23 mouse cellular contexts compared by ENCODE assay signal in the genomic region with DNA sequence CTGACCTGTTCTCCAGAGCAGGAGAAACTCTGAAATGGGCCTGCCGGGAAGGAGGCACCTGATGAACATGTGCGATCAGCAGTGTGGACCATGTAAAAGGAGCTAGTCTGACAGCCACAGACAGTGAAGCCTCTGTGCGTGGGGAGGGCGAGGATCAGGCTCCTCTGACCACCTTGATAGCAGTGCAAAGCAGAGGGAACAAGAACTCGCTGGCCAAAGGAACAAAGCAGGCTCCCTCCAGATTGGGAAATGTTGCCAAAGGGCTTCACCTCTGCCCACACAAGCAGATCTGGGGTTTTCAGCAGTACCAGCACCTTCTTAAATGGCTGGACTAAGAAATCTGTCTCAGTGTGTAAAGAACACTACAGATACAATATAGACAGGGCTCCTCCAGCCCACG.
DNase-seq lines count a peak whose midpoint lies in the region; ATAC-seq and TF ChIP-seq lines count a peak whose summit lies in the region.
"Had no signal": no experiment of that assay in that cellular context is flagged by ENCODE, and none has a peak within 500 bp of the region (broad histone marks: within the 10 kb centered on the region; RNA-seq: fewer than 3 reads in every experiment).

No protein-coding gene starts in this region.

- H3K4me3 ChIP-seq in intestine, embryonic 14.5 days (ENCODE audit: low read depth, low read length) = no peak overlapping the region
- no peak overlapping the region for H3K4me3 ChIP-seq in intestine, postnatal 0 days (ENCODE audit: low read depth, low read length)
- H3K4me3 ChIP-seq in stomach, postnatal 0 days (ENCODE audit: low read depth, low read length) = no peak overlapping the region
- H3K4me3 ChIP-seq: embryonic facial prominence, embryonic 12.5 days; embryonic facial prominence, embryonic 15.5 days; forebrain, embryonic 12.5 days; forebrain, embryonic 15.5 days; hindbrain, embryonic 13.5 days had no signal

- no peak overlapping the region for H3K27ac ChIP-seq in intestine, embryonic 14.5 days (ENCODE audit: low read depth)
- no peak overlapping the region for H3K27ac ChIP-seq in intestine, postnatal 0 days (ENCODE audit: low read depth, low read length)
- H3K27ac ChIP-seq in stomach, postnatal 0 days (replicated peaks) = no peak overlapping the region
- H3K27ac ChIP-seq: embryonic facial prominence, embryonic 12.5 days; embryonic facial prominence, embryonic 15.5 days; forebrain, embryonic 12.5 days; forebrain, embryonic 15.5 days; hindbrain, embryonic 13.5 days had no signal

- no peaks in the 10 kb centered on the region for H3K4me1 ChIP-seq in intestine, embryonic 14.5 days (replicated peaks; ENCODE audit: control insufficient read depth, insufficient read depth, low read length)
- H3K4me1 ChIP-seq in intestine, postnatal 0 days (replicated peaks; ENCODE audit: control insufficient read depth, insufficient read depth, low read length) = no peaks in the 10 kb centered on the region
- no peaks in the 10 kb centered on the region for H3K4me1 ChIP-seq in stomach, postnatal 0 days (replicated peaks; ENCODE audit: control insufficient read depth, insufficient read depth)
- H3K4me1 ChIP-seq: forebrain, embryonic 12.5 days; hindbrain, embryonic 13.5 days had no signal

- no peak for ATAC-seq in intestine, embryonic 14.5 days (replicated peaks; ENCODE audit: low FRiP score, low TSS enrichment, low read depth)
- no peak for ATAC-seq in intestine, postnatal 0 days
- no peak for ATAC-seq in stomach, postnatal 0 days (ENCODE audit: low FRiP score, low TSS enrichment)
- ATAC-seq: activated CD4-positive, CD25-positive, alpha-beta regulatory T cell, adult 4 months; forebrain, embryonic 15.5 days; hindbrain, embryonic 16.5 days; inflammation-experienced regulatory T-cells, adult 6 months had no signal

- H3K9ac ChIP-seq in intestine, embryonic 14.5 days (ENCODE audit: low read length) = no peak overlapping the region
- H3K9ac ChIP-seq in intestine, postnatal 0 days (ENCODE audit: low read depth, low read length) = no peak overlapping the region
- no peak overlapping the region for H3K9ac ChIP-seq in stomach, postnatal 0 days (ENCODE audit: low read length)
- H3K9ac ChIP-seq: embryonic facial prominence, embryonic 12.5 days; embryonic facial prominence, embryonic 15.5 days; forebrain, embryonic 12.5 days; forebrain, embryonic 15.5 days; hindbrain, embryonic 13.5 days had no signal

- no peaks in the 10 kb centered on the region for H3K27me3 ChIP-seq in intestine, embryonic 14.5 days (replicated peaks; ENCODE audit: control insufficient read depth, insufficient read depth, low read length)
- H3K27me3 ChIP-seq in intestine, postnatal 0 days (replicated peaks; ENCODE audit: control insufficient read depth, insufficient read depth, low read length) = no peaks in the 10 kb centered on the region
- H3K27me3 ChIP-seq in stomach, postnatal 0 days (ENCODE audit: control insufficient read depth, insufficient read depth, low read length) = no peaks in the 10 kb centered on the region
- H3K27me3 ChIP-seq: embryonic facial prominence, embryonic 12.5 days; embryonic facial prominence, embryonic 15.5 days; forebrain, embryonic 12.5 days; forebrain, embryonic 15.5 days; hindbrain, embryonic 13.5 days had no signal

- peaks cover 94% of the 10 kb centered on the region for H3K36me3 ChIP-seq in intestine, embryonic 14.5 days (ENCODE audit: control insufficient read depth, insufficient read depth, low read length)
- H3K36me3 ChIP-seq in intestine, postnatal 0 days (ENCODE audit: control insufficient read depth, insufficient read depth) = peaks cover 87% of the 10 kb centered on the region
- H3K36me3 ChIP-seq in stomach, postnatal 0 days (ENCODE audit: control insufficient read depth, insufficient read depth, low read length) = peaks cover 31% of the 10 kb centered on the region
- H3K36me3 ChIP-seq: forebrain, embryonic 15.5 days had no signal

- no peak overlapping the region for H3K4me2 ChIP-seq in intestine, embryonic 14.5 days (ENCODE audit: low read length)
- no peak overlapping the region for H3K4me2 ChIP-seq in intestine, postnatal 0 days (replicated peaks; ENCODE audit: low read depth)
- H3K4me2 ChIP-seq in stomach, postnatal 0 days (replicated peaks; ENCODE audit: low read depth) = no peak overlapping the region
- H3K4me2 ChIP-seq: embryonic facial prominence, embryonic 12.5 days; embryonic facial prominence, embryonic 15.5 days; forebrain, embryonic 12.5 days; forebrain, embryonic 15.5 days; heart, embryonic 11.5 days; hindbrain, embryonic 13.5 days had no signal

- TF ChIP-seq CTCF in intestine, postnatal 0 days (IDR thresholded peaks at IDR 0.05; ENCODE audit: low read depth) = no peak
- TF ChIP-seq CTCF in stomach, postnatal 0 days (IDR thresholded peaks at IDR 0.05; ENCODE audit: low read depth) = no peak

- TF ChIP-seq EP300 in stomach, postnatal 0 days (optimal IDR thresholded peaks at IDR 0.05) = no peak

- H3K9me3 ChIP-seq in intestine, embryonic 14.5 days (ENCODE audit: control insufficient read depth, low read length) = no peaks in the 10 kb centered on the region
- H3K9me3 ChIP-seq in intestine, postnatal 0 days (ENCODE audit: control insufficient read depth) = no peaks in the 10 kb centered on the region
- no peaks in the 10 kb centered on the region for H3K9me3 ChIP-seq in stomach, postnatal 0 days (ENCODE audit: control insufficient read depth, low read length)
- H3K9me3 ChIP-seq: embryonic facial prominence, embryonic 12.5 days; embryonic facial prominence, embryonic 15.5 days; forebrain, embryonic 12.5 days; forebrain, embryonic 15.5 days; hindbrain, embryonic 13.5 days had no signal

- WGBS in intestine, embryonic 14.5 days = 94% methylated on average over 6 of the region's 6 CpGs
- WGBS in intestine, postnatal 0 days = 95% methylated on average over 6 of the region's 6 CpGs
- 92% methylated on average over 6 of the region's 6 CpGs for WGBS in stomach, postnatal 0 days

- peak; percentile 73 for DNase-seq in heart, adult 11 months
- no peak for DNase-seq in heart, adult 9 months (ENCODE audit: low spot score in 2 of 2)
- DNase-seq in intestine, embryonic 14.5 days (ENCODE audit: low spot score) = peak; percentile 45
- peak; percentile 53 for DNase-seq in testis, postnatal 14 days (ENCODE audit: low spot score)
- no peak for DNase-seq in testis, postnatal 10 days (ENCODE audit: low spot score)
- peak; percentile 9 for DNase-seq in stomach, postnatal 0 days (ENCODE audit: low spot score)
- no peak for DNase-seq in kidney, adult 18-20 months
- DNase-seq: adrenal gland, postnatal 10 days; adrenal gland, postnatal 36 days; cerebellum, adult 18-20 months; cerebellum, adult 9-11 months; gastrocnemius, postnatal 10 days; gastrocnemius, postnatal 36 days had no signal

Comparison
In these comparisons a context has a peak if more than half of its experiments do, and no peak if none do; other contexts are left out.
1. DNase-seq: peak in heart, adult 11 months (single experiment), intestine, embryonic 14.5 days (single experiment), testis, postnatal 14 days (single experiment) and stomach, postnatal 0 days (single experiment); none in heart, adult 9 months (0 of 2), testis, postnatal 10 days (single experiment) and kidney, adult 18-20 months (single experiment).